Mouse (Mus musculus): ENCODE measurements at regions not wholly inside any gene's neighbourhood (a gene's known extent, or its start where the extent isn't known, plus 50 kb on each side); places are given as distances from the start of the nearest gene placed in this dataset.

- H3K36me3 ChIP-seq (ENCODE audit: control insufficient read depth, insufficient read depth, low read length) = no peaks in the 10 kb centered on the region
- no peak overlapping the region for H3K27ac ChIP-seq (ENCODE audit: low read length)
- WGBS = 92% methylated on average over 4 of the region's 4 CpGs
- no peak overlapping the region for H3K9ac ChIP-seq (ENCODE audit: low read depth, low read length)
- no peak overlapping the region for H3K4me3 ChIP-seq (ENCODE audit: low read depth, low read length)
- H3K4me2 ChIP-seq (ENCODE audit: low read length) = no peak overlapping the region
- no peak for ATAC-seq
- no peaks in the 10 kb centered on the region for H3K4me1 ChIP-seq (ENCODE audit: control insufficient read depth, insufficient read depth, low read length)
- no peaks in the 10 kb centered on the region for H3K27me3 ChIP-seq (ENCODE audit: control insufficient read depth, insufficient read depth, low read depth, low read length)
- no peaks in the 10 kb centered on the region for H3K9me3 ChIP-seq (replicated peaks; ENCODE audit: control insufficient read depth, low read length, poor library complexity, severe bottlenecking)
Measured at GRCm38 (mm10) chr11:110836688-110837087, 131.1 kb upstream of the Kcnj16 start.

DNA sequence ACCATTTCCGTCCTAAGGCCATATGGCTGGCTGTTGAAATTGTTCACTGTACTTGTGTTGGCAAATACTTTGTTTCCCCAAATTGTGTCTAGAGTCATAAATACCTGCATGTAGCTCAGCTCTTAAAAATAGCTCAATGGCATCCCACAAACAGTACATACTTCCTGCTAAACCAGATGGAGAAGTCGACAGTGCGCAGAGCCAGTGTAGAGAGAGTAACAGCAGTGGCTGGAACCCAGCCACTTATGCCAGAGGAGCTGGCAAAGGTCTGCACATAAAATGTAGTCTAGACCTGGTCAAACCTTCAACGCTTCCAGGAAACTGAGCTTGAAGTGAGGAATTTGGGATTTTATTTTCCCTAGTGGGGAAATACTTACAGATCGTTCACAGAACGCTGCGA, 128.5 kb upstream of the Kcnj16 start:
- WGBS = 97% methylated on average over 7 of the region's 7 CpGs
- no peak overlapping the region for H3K4me3 ChIP-seq (ENCODE audit: low read depth, low read length)
- no peak overlapping the region for H3K27ac ChIP-seq (ENCODE audit: low read length)
- H3K9me3 ChIP-seq (replicated peaks; ENCODE audit: control insufficient read depth, low read length, poor library complexity, severe bottlenecking) = no peaks in the 10 kb centered on the region
- no peak overlapping the region for H3K9ac ChIP-seq (ENCODE audit: low read depth, low read length)
- no peak for ATAC-seq
- no peaks in the 10 kb centered on the region for H3K27me3 ChIP-seq (ENCODE audit: control insufficient read depth, insufficient read depth, low read depth, low read length)
- no peaks in the 10 kb centered on the region for H3K4me1 ChIP-seq (ENCODE audit: control insufficient read depth, insufficient read depth, low read length)
- H3K36me3 ChIP-seq (ENCODE audit: control insufficient read depth, insufficient read depth, low read length) = no peaks in the 10 kb centered on the region
- no peak overlapping the region for H3K4me2 ChIP-seq (ENCODE audit: low read length)

- H3K27me3 ChIP-seq (ENCODE audit: control insufficient read depth, insufficient read depth, low read depth, low read length) = no peaks in the 10 kb centered on the region
- no peaks in the 10 kb centered on the region for H3K9me3 ChIP-seq (replicated peaks; ENCODE audit: control insufficient read depth, low read length, poor library complexity, severe bottlenecking)
- no peak for ATAC-seq
- H3K4me2 ChIP-seq (ENCODE audit: low read length) = no peak overlapping the region
- H3K4me3 ChIP-seq (ENCODE audit: low read depth, low read length) = no peak overlapping the region
- H3K36me3 ChIP-seq (ENCODE audit: control insufficient read depth, insufficient read depth, low read length) = no peaks in the 10 kb centered on the region
- 89% methylated on average over 3 of the region's 3 CpGs for WGBS
- no peaks in the 10 kb centered on the region for H3K4me1 ChIP-seq (ENCODE audit: control insufficient read depth, insufficient read depth, low read length)
- H3K27ac ChIP-seq (ENCODE audit: low read length) = no peak overlapping the region
- no peak overlapping the region for H3K9ac ChIP-seq (ENCODE audit: low read depth, low read length)
Measured at GRCm38 (mm10) chr11:110868319-110868718, 99.5 kb upstream of the Kcnj16 start.

GRCm38 (mm10) chr11:110870133-110870532, 97.7 kb upstream of the Kcnj16 start:
- no peaks in the 10 kb centered on the region for H3K4me1 ChIP-seq (ENCODE audit: control insufficient read depth, insufficient read depth, low read length)
- H3K27ac ChIP-seq (ENCODE audit: low read length) = no peak overlapping the region
- no peaks in the 10 kb centered on the region for H3K27me3 ChIP-seq (ENCODE audit: control insufficient read depth, insufficient read depth, low read depth, low read length)
- no peak for ATAC-seq
- 100% methylated on average over 2 of the region's 2 CpGs for WGBS
- no peaks in the 10 kb centered on the region for H3K9me3 ChIP-seq (replicated peaks; ENCODE audit: control insufficient read depth, low read length, poor library complexity, severe bottlenecking)
- no peak overlapping the region for H3K4me2 ChIP-seq (ENCODE audit: low read length)
- no peaks in the 10 kb centered on the region for H3K36me3 ChIP-seq (ENCODE audit: control insufficient read depth, insufficient read depth, low read length)
- no peak overlapping the region for H3K9ac ChIP-seq (ENCODE audit: low read depth, low read length)
- no peak overlapping the region for H3K4me3 ChIP-seq (ENCODE audit: low read depth, low read length)

- no peak overlapping the region for H3K27ac ChIP-seq (ENCODE audit: low read length)
- H3K9me3 ChIP-seq (replicated peaks; ENCODE audit: control insufficient read depth, low read length, poor library complexity, severe bottlenecking) = no peaks in the 10 kb centered on the region
- no peak for ATAC-seq
- H3K4me1 ChIP-seq (ENCODE audit: control insufficient read depth, insufficient read depth, low read length) = no peaks in the 10 kb centered on the region
- no peaks in the 10 kb centered on the region for H3K27me3 ChIP-seq (ENCODE audit: control insufficient read depth, insufficient read depth, low read depth, low read length)
- H3K9ac ChIP-seq (ENCODE audit: low read depth, low read length) = no peak overlapping the region
- 72% methylated on average over 7 of the region's 7 CpGs for WGBS
- no peak overlapping the region for H3K4me3 ChIP-seq (ENCODE audit: low read depth, low read length)
- no peaks in the 10 kb centered on the region for H3K36me3 ChIP-seq (ENCODE audit: control insufficient read depth, insufficient read depth, low read length)
- H3K4me2 ChIP-seq (ENCODE audit: low read length) = no peak overlapping the region
Measured at GRCm38 (mm10) chr11:110874626-110875025, 93.2 kb upstream of the Kcnj16 start.

DNA sequence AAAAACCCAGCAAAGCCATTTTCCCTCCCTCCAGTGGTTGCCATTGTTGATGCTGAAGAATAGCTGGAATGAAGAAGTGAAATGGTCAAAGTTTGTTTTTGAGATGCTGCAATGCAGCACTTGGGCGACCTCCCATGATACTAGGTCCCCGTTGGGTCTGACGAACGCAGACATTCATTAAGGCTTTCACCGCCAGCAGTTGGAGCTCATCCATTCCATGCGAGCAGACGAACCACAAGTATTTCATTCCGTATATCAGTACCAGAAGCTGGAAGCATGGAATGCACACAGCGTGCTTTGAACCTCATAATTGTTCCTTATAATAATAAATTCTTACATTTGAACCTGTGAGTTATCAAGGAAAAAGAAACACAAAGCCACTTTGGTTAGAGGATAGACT, 86.9 kb upstream of the Kcnj16 start:
- no peak overlapping the region for H3K4me2 ChIP-seq (ENCODE audit: low read length)
- no peaks in the 10 kb centered on the region for H3K36me3 ChIP-seq (ENCODE audit: control insufficient read depth, insufficient read depth, low read length)
- H3K27ac ChIP-seq (ENCODE audit: low read length) = no peak overlapping the region
- no peaks in the 10 kb centered on the region for H3K4me1 ChIP-seq (ENCODE audit: control insufficient read depth, insufficient read depth, low read length)
- 91% methylated on average over 9 of the region's 9 CpGs for WGBS
- H3K27me3 ChIP-seq (ENCODE audit: control insufficient read depth, insufficient read depth, low read depth, low read length) = no peaks in the 10 kb centered on the region
- no peak overlapping the region for H3K4me3 ChIP-seq (ENCODE audit: low read depth, low read length)
- no peak overlapping the region for H3K9ac ChIP-seq (ENCODE audit: low read depth, low read length)
- no peak for ATAC-seq
- no peaks in the 10 kb centered on the region for H3K9me3 ChIP-seq (replicated peaks; ENCODE audit: control insufficient read depth, low read length, poor library complexity, severe bottlenecking)

DNA sequence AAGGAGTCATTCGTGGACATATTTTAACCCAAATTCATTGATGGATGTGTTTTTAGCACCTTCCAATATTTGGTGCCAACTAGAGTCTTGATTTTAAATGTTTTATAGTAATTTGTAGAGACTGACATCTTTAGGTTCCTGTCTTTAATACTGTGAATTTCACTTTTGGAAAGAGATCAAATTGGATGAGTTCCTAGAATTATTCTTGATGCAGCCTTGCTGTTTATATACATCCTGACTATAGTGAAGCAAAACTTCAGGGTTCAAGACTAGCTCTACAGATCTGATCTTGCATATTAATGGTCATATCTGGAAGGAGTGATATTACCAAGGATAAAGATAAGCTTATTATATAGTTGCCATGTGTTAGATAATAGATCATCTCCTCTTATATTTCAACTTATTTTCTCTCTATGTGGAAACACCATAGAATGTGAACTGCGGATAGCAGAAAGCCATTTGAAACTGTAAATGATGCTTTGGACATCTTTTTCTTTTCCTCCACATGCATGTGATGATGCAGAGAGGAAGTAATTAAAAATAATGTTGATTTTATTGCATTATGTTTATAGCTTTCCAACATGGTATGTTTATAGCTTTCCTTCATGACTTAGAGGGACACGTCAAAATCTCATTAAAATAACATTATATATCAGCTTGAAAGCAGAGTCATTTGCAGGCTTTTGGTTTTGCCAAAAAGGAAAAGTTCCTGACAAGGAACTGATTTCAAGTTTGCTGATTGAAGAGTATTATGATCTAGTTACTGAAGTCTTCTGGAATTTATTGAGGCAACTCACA, 78.3 kb upstream of the Kcnj16 start:
- no peaks in the 10 kb centered on the region for H3K27me3 ChIP-seq (ENCODE audit: control insufficient read depth, insufficient read depth, low read depth, low read length)
- no peak for ATAC-seq
- no peaks in the 10 kb centered on the region for H3K9me3 ChIP-seq (replicated peaks; ENCODE audit: control insufficient read depth, low read length, poor library complexity, severe bottlenecking)
- no peaks in the 10 kb centered on the region for H3K36me3 ChIP-seq (ENCODE audit: control insufficient read depth, insufficient read depth, low read length)
- H3K9ac ChIP-seq (ENCODE audit: low read depth, low read length) = no peak overlapping the region
- H3K4me3 ChIP-seq (ENCODE audit: low read depth, low read length) = no peak overlapping the region
- no peak overlapping the region for H3K27ac ChIP-seq (ENCODE audit: low read length)
- WGBS = 93% methylated on average over 3 of the region's 3 CpGs
- H3K4me2 ChIP-seq (ENCODE audit: low read length) = no peak overlapping the region
- no peaks in the 10 kb centered on the region for H3K4me1 ChIP-seq (ENCODE audit: control insufficient read depth, insufficient read depth, low read length)

DNA sequence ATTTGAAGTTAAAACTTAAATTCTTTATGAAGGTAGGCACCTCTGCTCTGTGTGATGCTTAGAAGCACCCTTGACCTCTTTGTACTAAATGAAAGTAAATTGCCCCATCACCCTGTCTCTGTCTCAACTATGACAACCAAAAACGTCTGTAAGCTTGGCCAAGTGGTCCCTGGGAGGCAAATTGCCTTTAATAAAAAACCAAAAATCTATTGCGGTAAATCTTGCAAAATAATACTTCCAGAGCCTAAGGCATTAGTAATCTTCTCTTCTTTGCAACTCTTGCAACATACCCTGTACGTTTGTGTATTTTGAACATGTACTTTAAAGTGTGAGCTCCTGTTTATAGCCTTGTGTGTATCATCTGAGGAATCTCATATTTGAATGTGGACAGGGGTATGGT, 77.4 kb upstream of the Kcnj16 start:
- no peak overlapping the region for H3K27ac ChIP-seq (ENCODE audit: low read length)

GRCm38 (mm10) chr11:110902918-110903317, 64.9 kb upstream of the Kcnj16 start:
- no peak overlapping the region for H3K9ac ChIP-seq (ENCODE audit: low read depth, low read length)
- H3K4me3 ChIP-seq (ENCODE audit: low read depth, low read length) = no peak overlapping the region
- H3K9me3 ChIP-seq (replicated peaks; ENCODE audit: control insufficient read depth, low read length, poor library complexity, severe bottlenecking) = no peaks in the 10 kb centered on the region
- WGBS = 87% methylated on average over 6 of the region's 6 CpGs
- no peaks in the 10 kb centered on the region for H3K4me1 ChIP-seq (ENCODE audit: control insufficient read depth, insufficient read depth, low read length)
- no peak overlapping the region for H3K27ac ChIP-seq (ENCODE audit: low read length)
- no peaks in the 10 kb centered on the region for H3K36me3 ChIP-seq (ENCODE audit: control insufficient read depth, insufficient read depth, low read length)
- no peak overlapping the region for H3K4me2 ChIP-seq (ENCODE audit: low read length)
- H3K27me3 ChIP-seq (ENCODE audit: control insufficient read depth, insufficient read depth, low read depth, low read length) = no peaks in the 10 kb centered on the region
- ATAC-seq = no peak

More for the DNA sequence above, 77.4 kb upstream of the Kcnj16 start:
- no peaks in the 10 kb centered on the region for H3K36me3 ChIP-seq (ENCODE audit: control insufficient read depth, insufficient read depth, low read length)
- no peaks in the 10 kb centered on the region for H3K27me3 ChIP-seq (ENCODE audit: control insufficient read depth, insufficient read depth, low read depth, low read length)
- no peak overlapping the region for H3K4me3 ChIP-seq (ENCODE audit: low read depth, low read length)
- H3K4me2 ChIP-seq (ENCODE audit: low read length) = no peak overlapping the region
- 78% methylated on average over 3 of the region's 3 CpGs for WGBS
- H3K9me3 ChIP-seq (replicated peaks; ENCODE audit: control insufficient read depth, low read length, poor library complexity, severe bottlenecking) = no peaks in the 10 kb centered on the region
- H3K9ac ChIP-seq (ENCODE audit: low read depth, low read length) = no peak overlapping the region
- no peak for ATAC-seq
- H3K4me1 ChIP-seq (ENCODE audit: control insufficient read depth, insufficient read depth, low read length) = no peaks in the 10 kb centered on the region
